Mouse (Mus musculus): ENCODE data around the gene Tstd1.

Tstd1 gene

DNA sequence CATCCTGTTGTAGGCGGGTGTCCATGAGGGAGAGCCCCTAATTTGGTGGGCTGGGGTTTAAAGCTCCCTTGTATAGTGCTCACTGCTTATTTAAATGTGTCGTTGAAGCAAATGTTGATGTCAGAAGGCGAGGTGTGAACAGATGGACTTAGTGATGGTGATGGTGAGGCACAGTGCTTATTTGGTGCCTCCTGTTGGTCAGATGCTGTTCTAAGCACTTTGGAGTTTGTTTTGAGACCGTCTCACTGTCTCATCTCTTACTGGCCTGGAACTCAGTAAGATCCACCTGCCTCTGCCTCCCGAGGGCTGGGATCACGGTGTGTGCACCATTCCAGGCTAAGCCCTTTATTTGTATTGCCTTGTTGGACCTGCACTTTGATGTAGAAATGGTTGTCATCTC is 36.3 kb downstream of the Tstd1 start:
- DNase-seq (ENCODE audit: low spot score): no peak

DNA sequence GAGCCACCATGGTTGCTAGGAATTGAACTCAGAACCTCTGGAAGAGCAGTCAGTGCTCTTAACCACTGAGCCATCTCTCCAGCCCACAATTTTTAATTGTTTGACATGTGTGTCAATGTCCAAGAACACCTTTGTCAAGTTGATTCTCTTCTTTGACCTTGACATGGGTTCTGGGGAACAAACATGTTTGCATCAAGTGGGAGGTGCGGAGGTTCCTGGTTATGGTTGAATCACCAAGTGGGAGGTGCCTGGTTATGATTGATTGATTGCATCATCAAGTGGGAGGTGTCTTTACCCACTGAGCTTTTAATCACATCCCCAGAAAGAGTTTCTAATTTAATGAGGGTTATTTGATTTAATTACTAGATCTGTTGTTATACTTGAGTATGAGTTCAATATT is 38.9 kb downstream of the Tstd1 start:
- DNase-seq (ENCODE audit: low spot score): no peak

DNA sequence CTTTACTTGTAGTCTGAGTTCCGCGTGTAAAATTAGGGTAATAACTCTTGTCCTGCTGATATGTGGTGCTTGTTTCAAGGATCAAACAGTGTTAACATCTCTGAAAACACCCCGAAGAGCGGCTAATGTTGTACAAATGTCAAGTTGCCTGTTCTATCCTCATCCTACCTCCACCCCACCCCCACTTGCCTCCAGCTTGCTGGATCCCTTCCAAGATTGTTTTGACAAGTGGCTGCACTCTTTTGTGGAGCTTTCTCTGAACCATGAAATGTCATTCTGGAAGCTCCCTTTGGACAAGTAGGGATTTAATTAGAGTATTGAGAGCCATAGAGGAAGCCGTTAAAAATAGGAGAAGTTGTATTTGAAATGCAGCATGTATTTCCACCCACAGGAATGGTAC is 41.1 kb downstream of the Tstd1 start:
- no peak for DNase-seq (ENCODE audit: low spot score)

DNA sequence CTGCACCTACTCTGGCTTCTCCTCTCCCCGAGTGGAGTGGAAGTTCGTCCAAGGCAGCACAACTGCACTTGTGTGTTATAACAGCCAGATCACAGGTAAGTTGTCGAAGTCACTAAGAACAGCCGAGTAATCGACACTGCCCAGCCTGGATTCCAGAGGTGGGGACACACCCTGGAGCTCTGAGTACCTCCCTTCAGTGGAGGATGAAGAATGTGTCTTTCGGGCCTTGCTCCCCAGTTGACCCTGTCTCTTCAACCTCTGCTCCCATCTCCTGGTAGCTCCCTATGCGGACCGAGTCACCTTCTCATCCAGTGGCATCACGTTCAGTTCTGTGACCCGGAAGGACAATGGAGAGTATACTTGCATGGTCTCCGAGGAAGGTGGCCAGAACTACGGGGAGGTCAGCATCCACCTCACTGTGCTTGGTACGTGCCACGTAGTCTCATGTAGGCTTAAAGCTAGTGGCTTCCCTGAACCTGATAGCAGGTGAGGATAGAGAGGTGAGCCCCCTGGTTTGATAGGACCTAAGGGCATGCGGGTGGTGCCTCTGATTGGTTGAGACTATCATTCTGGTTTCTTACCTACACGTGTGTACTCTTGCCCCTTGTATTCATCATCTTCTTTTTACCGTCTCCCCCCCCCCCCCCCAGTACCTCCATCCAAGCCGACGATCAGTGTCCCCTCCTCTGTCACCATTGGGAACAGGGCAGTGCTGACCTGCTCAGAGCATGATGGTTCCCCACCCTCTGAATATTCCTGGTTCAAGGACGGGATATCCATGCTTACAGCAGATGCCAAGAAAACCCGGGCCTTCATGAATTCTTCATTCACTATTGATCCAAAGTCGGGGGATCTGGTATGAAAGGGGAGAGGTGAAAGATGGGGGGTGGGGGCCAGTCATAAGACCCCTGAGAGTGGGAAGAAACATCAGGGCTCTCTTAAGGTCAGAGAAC is 42.2 kb downstream of the Tstd1 start:
- DNase-seq (ENCODE audit: low spot score): no peak

DNA sequence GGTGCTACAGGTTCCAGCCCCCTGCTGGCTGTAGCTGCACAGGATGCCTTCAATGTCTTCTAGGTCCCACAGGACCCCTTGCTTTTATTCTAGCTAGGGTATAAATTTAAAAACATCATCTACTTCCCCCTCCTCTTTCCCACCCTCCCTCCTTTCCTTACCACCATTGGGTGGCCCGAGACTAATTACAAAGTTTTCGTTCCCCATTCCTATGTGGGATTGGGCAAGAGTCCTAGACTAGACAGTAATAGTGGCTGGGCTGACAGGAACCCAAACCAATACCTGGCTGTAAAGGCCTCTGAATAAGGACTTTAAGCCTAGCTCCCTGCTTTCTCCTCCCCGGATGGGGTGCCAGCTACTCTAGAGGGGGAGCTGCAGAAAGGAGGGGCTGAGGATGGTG is 44.5 kb downstream of the Tstd1 start:
- no peak for DNase-seq (ENCODE audit: low spot score)

DNA sequence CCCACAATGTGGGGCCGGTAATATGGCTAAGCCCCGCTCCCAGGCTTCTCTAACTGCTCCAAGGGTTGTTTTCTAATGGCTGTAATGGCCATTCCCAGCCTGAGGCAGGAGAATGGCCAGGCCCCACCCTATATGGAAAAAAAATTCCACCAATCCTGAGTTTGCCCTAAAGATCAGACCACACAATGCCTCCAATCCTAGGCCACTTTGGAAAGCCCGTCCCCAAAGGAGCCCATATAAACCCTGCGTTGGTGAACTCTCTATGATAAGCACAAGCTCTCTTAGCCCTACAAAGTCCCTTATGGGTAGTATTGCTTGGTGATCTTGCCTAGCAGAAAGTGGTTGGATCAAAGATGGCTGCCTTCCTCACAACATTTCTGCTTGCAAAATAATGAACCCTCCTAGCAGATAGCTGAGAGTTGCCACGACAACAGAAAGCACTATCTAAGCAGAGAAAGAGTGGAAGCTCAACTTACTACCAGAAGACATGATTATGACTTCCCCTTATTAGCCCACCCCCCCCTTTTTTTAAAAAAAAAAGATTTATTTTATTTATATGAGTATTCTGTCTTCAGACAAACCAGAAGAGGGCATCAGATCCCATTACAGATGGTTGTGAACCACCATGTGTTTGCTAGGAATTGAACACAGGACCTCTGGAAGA is 47.2 kb downstream of the Tstd1 start:
- no peak for DNase-seq (ENCODE audit: low spot score)

DNA sequence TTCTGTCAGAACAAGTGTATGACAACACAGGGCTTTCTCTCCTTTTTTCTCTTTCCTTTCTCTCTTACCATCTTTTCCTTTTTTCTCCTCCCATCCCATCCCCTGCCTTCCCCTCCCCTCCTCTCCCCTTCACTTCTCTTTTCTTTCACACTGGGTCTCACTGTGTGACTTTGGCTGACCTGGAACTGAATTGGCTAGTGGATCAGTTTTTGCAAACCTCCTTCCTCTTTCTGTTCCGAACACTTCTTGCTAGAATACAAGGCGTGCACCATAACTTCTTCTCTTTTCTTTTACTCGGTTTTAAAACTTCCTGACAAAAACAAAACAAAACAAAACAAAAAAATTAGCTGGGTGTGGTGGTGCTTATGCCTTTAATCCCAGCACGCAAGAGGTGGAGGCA is 47.9 kb downstream of the Tstd1 start:
- DNase-seq (ENCODE audit: low spot score): no peak

DNA sequence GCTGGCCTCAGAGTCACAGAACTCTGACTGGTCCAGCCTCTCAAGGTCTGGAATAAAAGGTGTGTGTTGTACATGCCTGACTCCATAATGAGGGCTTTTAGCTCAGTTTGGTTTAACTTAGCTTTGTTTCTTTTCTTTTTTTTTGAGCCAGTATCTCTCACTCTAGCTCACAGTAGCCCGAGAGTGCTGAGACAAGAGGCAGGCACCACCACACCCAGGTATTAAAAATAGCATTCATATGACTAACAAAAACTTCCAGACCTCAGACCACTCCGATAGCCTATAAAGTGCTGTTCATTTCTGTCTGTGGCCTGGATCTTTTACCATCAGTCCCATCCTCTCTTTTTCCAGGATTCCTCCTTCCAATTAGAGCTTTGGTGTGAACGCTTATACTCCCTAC is 51.0 kb downstream of the Tstd1 start:
- DNase-seq (ENCODE audit: low spot score): no peak

Measured in layer of hippocampus, adult 9-10 months (tissue).